Mouse (Mus musculus) lung, postnatal 0 days (tissue): ENCODE data around the gene Trir.
A peak's percentile ranks its signal among the peaks of the same experiment; 100 is the strongest.

Experiments
- CTCF ChIP-seq: IDR thresholded peaks from 2 replicates; pipeline ENCODE4 v1.5.1; 2016; ENCODE audit warnings: antibody characterized with exemption, mild to moderate bottlenecking
- EP300 ChIP-seq: IDR thresholded peaks from 2 replicates; pipeline ENCODE4 v1.6.1; 2016; ENCODE audit warnings: antibody characterized with exemption, mild to moderate bottlenecking, control low read depth

DNA sequence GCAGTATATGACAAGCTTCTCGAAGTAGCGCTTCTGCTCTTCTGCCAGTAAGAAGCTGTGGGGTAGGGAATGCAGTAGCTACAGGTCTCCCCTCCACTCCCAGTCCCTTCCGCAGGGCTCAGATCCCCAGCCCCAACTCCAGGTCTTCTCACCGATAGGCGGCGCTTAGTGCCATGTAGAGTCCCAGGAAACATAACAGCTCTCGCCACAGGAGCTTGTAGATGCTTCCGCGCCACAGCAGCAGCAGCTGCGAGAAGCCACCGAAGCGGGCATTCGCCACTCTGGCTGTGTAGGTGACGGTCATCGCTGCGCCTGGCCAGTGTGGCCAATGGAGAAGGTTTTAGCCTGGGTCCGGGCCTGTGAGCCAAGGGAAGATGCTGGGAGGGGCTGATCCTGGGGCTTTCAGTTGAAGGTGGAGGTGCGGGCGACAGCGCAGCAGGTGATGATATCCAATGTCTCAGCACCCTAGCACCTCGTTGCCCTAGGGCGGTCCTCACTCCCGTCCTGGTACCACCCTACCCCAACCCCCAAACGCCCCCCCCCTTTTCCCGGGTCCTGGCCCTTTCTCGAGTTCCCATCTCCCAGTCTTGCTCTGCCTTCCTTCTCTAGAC is 13.3 kb upstream of the Trir start:
- TF ChIP-seq EP300 (no peak), CTCF (peak; percentile 83)
